Mouse (Mus musculus): ENCODE results near the gene Dars.
"Not testable (repeated sequence)": the region's sequence is repeated elsewhere in the genome, so short reads cannot be mapped to it uniquely, and the experiment has no call there.

The Dars gene

GRCm38 (mm10) chr1:128344232-128344631 lies 72.9 kb downstream of the Dars start:
- no peak for DNase-seq (ENCODE audit: low spot score in 2 of 2)

DNA sequence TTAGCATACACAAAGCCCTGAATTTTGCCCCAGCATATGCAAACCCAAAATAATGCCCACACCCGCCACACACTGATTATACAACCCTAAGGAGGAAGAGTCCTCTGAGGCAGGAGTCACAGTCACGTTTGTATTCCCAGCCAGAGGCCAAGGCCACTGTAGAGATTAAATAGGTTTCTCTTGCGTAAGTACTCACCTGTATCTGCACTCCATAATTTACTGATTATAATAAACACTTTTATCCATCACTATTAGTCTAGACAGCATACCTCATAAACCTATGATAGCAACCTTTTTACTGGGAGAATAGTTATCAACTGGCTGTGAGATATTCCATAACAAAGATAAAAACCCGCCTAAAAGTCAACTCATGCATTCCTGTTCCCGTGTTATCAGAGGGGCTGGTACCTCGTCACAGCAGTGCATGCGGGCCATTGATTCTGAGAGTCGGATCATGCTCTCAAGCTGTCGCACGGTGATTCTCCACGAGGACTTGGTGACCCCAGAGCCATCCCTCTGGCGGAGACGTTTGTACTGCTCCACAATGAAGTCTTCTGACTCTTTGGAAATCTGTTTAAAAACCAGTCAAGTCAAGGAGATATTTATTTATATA lies 79.4 kb downstream of the Dars start:
- DNase-seq (ENCODE audit: low spot score in 2 of 2) = no peak

- no peak for DNase-seq (ENCODE audit: low spot score in 2 of 2)
Observed at GRCm38 (mm10) chr1:128330313-128330712, 86.9 kb downstream of the Dars start.

GRCm38 (mm10) chr1:128328218-128328617 lies 89.0 kb downstream of the Dars start, which contains the start of gene Lct:
Gene Lct, minus strand, starts transcription at chr1:128328318.
- DNase-seq (ENCODE audit: low spot score in 2 of 2) = no peak

GRCm38 (mm10) chr1:128327165-128327564 lies 90.0 kb downstream of the Dars start:
- DNase-seq (ENCODE audit: low spot score in 2 of 2) = no peak

GRCm38 (mm10) chr1:128324776-128325175 lies 92.4 kb downstream of the Dars start:
- no peak for DNase-seq (ENCODE audit: low spot score in 2 of 2)

DNA sequence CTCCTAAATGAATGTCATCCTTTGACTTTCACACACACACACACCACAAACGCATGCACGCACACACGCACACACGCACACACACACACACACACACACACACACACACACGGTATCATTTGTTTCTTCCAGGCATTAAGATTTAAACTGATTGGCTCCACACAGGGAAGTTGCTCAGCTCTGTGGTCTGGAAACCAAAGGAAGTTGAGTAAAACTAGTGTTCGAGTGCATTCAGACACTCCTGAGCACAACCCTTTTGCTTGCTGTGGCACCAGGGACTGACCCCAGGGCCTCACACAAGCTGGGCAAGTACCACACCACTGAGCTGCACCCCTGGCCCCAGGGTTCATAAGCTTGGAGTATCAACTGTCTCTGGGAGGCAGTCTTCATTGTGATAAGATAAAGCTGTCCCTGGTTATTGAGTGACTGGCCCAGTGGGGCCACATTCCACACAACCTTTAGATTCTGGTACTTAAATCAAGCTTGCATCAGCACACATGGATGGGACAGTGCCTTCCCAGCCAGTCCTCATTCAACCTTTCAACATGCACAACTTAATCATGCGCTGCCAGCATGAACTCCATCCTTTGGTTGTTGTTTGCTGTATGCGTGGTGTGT lies 94.0 kb downstream of the Dars start:
- no peak for DNase-seq (ENCODE audit: low spot score in 2 of 2)

- not testable (repeated sequence) for DNase-seq (ENCODE audit: low spot score in 2 of 2)
Observed at GRCm38 (mm10) chr1:128319266-128319665, 97.9 kb downstream of the Dars start.

GRCm38 (mm10) chr1:128314665-128315064 lies 102.5 kb downstream of the Dars start:
- no peak for DNase-seq (ENCODE audit: low spot score in 2 of 2)
